Mouse (Mus musculus) lung, postnatal 0 days (tissue): ENCODE measurements around the gene Olfr316. TPM values are rescaled to one million over a fixed set of nuclear protein-coding genes. Genes with fewer than 3 reads are reported as not detected.

Experiments used
- ATAC-seq: fragments of 200-750 bp; cut with Nextera tagmentation; 2 replicates; pipeline ENCODE4 v1.8.0; 2017; ENCODE audit warnings: moderate library complexity
- DNase-seq: peaks from one replicate; pipeline ENCODE4 v3.0.0-alpha.2; 2016; ENCODE audit warnings: low spot score
- H3K27ac ChIP-seq: fragments of 300-500 bp; sonication (generic); 2 replicates; pipeline ENCODE4 v1.5.1; 2014; ENCODE audit warnings: antibody characterized with exemption, mild to moderate bottlenecking, low read length, mixed read lengths
- H3K27me3 ChIP-seq: fragments of 300-500 bp; sonication (generic); replicated peaks from 2 replicates; pipeline ENCODE4 v1.6.1; 2014; ENCODE audit warnings: low read length, mixed read lengths; ENCODE audit not compliant: insufficient read depth
- H3K36me3 ChIP-seq: fragments of 300-500 bp; sonication (generic); 2 replicates; pipeline ENCODE4 v1.6.1; 2014; ENCODE audit warnings: low read length, mixed read lengths; ENCODE audit not compliant: insufficient read depth
- H3K4me1 ChIP-seq: fragments of 300-500 bp; sonication (generic); 2 replicates; pipeline ENCODE4 v1.6.1; 2014; ENCODE audit warnings: antibody characterized with exemption, low read depth, low read length, mixed read lengths; ENCODE audit not compliant: insufficient read depth
- H3K4me2 ChIP-seq: fragments of 300-500 bp; sonication (generic); replicated peaks from 2 replicates; pipeline ENCODE4 v1.6.1; 2014; ENCODE audit warnings: low read depth, mild to moderate bottlenecking, low read length, moderate library complexity, mixed read lengths
- H3K4me3 ChIP-seq: fragments of 300-500 bp; sonication (generic); 2 replicates; pipeline ENCODE4 v1.5.1; 2014; ENCODE audit warnings: low read depth, low read length
- H3K9ac ChIP-seq: fragments of 300-500 bp; sonication (generic); replicated peaks from 2 replicates; pipeline ENCODE4 v1.6.1; 2014; ENCODE audit warnings: low read depth, mild to moderate bottlenecking
- H3K9me3 ChIP-seq: fragments of 300-500 bp; sonication (generic); 2 replicates; pipeline ENCODE4 v1.6.1; 2016; ENCODE audit warnings: low read length, mixed read lengths
- CTCF ChIP-seq: IDR thresholded peaks from 2 replicates; pipeline ENCODE4 v1.5.1; 2016; ENCODE audit warnings: antibody characterized with exemption, mild to moderate bottlenecking
- EP300 ChIP-seq: IDR thresholded peaks from 2 replicates; pipeline ENCODE4 v1.6.1; 2016; ENCODE audit warnings: antibody characterized with exemption, mild to moderate bottlenecking, control low read depth
- WGBS: fragments of 180-500 bp; shearing (Covaris S2); extraction: QIAGEN DNeasy Blood & Tissue Kit; methylation state at CpG from one replicate; pipeline ENCODE4 v1.1.7; 2014; 5-methylcytosine and 5-hydroxymethylcytosine counted together
- polyA plus RNA-seq: library from polyadenylated mRNA; unstranded; fragments of >200 nt; fragmentation: Nextera tagmentation; extraction: Ambion mirVana; gene quantifications from 2 replicates; pipeline ENCODE4 v1.2.1, GENCODE M21; 2015

Gene Olfr316
- polyA plus RNA-seq, 1 experiment from 2014 or later: not detected

- ATAC-seq (no peak), DNase-seq (peak; percentile 44)
- Histone ChIP-seq H3K9ac (no peak overlapping the region), H3K4me3 (no peak overlapping the region), H3K4me2 (no peak overlapping the region), H3K9me3 (no peaks in the 10 kb centered on the region), H3K27me3 (no peaks in the 10 kb centered on the region), H3K36me3 (no peaks in the 10 kb centered on the region), H3K27ac (no peak overlapping the region), H3K4me1 (no peaks in the 10 kb centered on the region)
- 24% methylated on average over 3 of the region's 3 CpGs for WGBS
- TF ChIP-seq EP300 (no peak), CTCF (no peak)
Measured at GRCm38 (mm10) chr11:58789532-58789931, 37.0 kb downstream of the Olfr316 start.

DNA sequence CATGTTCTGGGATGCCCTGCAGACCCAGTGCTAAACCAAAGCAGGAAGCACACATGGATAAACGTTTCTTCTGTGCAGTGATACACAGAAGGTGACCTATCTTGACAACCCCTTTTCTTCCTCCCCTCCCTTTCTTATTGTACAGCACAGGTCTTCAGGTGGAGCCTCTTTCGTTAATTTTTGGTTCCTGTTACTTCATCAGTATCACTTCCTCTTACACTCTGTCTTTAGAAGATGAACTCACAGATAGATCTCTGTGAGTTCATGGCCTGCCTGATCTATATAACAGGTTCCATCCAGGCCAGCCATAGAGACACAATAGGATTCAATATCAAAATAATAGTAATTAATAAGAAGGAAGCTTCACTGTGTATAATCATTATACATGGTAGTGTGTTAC, 37.5 kb downstream of the Olfr316 start:
- Histone ChIP-seq H3K9me3 (no peaks in the 10 kb centered on the region), H3K4me2 (no peak overlapping the region), H3K27ac (no peak overlapping the region), H3K9ac (no peak overlapping the region), H3K4me3 (no peak overlapping the region), H3K36me3 (no peaks in the 10 kb centered on the region), H3K4me1 (no peaks in the 10 kb centered on the region), H3K27me3 (no peaks in the 10 kb centered on the region)
- TF ChIP-seq CTCF (no peak), EP300 (no peak)
- WGBS: 38% methylated on average over 2 of the region's 2 CpGs
- DNase-seq: no peak
- no peak for ATAC-seq

GRCm38 (mm10) chr11:58790646-58791045, 38.1 kb downstream of the Olfr316 start:
- no peak overlapping the region for H3K9ac ChIP-seq
- ATAC-seq (no peak), DNase-seq (no peak)
- 60% methylated on average over 6 of the region's 6 CpGs for WGBS
- H3K4me2 ChIP-seq: no peak overlapping the region
- no peak overlapping the region for H3K4me3 ChIP-seq
- H3K4me1 ChIP-seq: no peaks in the 10 kb centered on the region
- H3K27ac ChIP-seq: no peak overlapping the region
- no peaks in the 10 kb centered on the region for H3K9me3 ChIP-seq
- H3K36me3 ChIP-seq: no peaks in the 10 kb centered on the region
- H3K27me3 ChIP-seq: no peaks in the 10 kb centered on the region
- no peak for TF ChIP-seq CTCF
- TF ChIP-seq EP300: no peak

- WGBS: 98% methylated on average over 2 of the region's 2 CpGs
Measured at GRCm38 (mm10) chr11:58795856-58796255, 43.3 kb downstream of the Olfr316 start.

GRCm38 (mm10) chr11:58796850-58797249, 44.3 kb downstream of the Olfr316 start:
- H3K4me3 ChIP-seq: no peak overlapping the region
- no peak for DNase-seq
- no peaks in the 10 kb centered on the region for H3K27me3 ChIP-seq
- TF ChIP-seq CTCF (no peak), EP300 (no peak)
- ATAC-seq: no peak
- no peak overlapping the region for H3K4me2 ChIP-seq
- no peak overlapping the region for H3K27ac ChIP-seq
- no peak overlapping the region for H3K9ac ChIP-seq
- H3K9me3 ChIP-seq: no peaks in the 10 kb centered on the region
- H3K4me1 ChIP-seq: no peaks in the 10 kb centered on the region
- H3K36me3 ChIP-seq: no peaks in the 10 kb centered on the region
- WGBS: 59% methylated on average over 7 of the region's 7 CpGs

More at GRCm38 (mm10) chr11:58795856-58796255, 43.3 kb downstream of the Olfr316 start:
- H3K4me3 ChIP-seq: no peak overlapping the region
- H3K27me3 ChIP-seq: no peaks in the 10 kb centered on the region
- no peaks in the 10 kb centered on the region for H3K9me3 ChIP-seq
- no peaks in the 10 kb centered on the region for H3K36me3 ChIP-seq
- no peaks in the 10 kb centered on the region for H3K4me1 ChIP-seq
- no peak for DNase-seq
- H3K4me2 ChIP-seq: no peak overlapping the region
- H3K9ac ChIP-seq: no peak overlapping the region
- no peak overlapping the region for H3K27ac ChIP-seq
- no peak for ATAC-seq
- TF ChIP-seq CTCF (peak; percentile 2; the same call in 1 of the 2 replicates), EP300 (no peak)

DNA sequence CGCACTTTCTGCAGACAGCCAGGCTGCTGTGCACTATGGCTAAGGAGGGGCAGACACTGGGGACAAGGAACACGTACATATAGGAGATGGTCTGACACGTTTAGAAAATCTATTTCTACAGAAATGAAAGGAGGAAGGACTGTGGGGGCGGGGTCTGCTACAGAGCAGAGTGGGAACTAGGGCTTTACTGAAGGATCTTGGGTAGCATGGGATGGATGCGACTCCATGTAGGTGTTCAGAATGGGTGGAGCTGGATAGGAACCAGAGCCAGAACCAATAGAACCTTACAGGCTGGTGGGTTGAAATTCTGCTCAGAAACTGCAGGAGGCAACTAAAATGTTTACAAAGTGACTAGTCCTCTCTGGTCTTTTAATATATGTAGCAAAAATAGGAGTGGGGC, 47.2 kb downstream of the Olfr316 start:
- Histone ChIP-seq H3K4me1 (no peaks in the 10 kb centered on the region), H3K9me3 (no peaks in the 10 kb centered on the region), H3K27ac (no peak overlapping the region), H3K9ac (no peak overlapping the region), H3K4me2 (no peak overlapping the region), H3K4me3 (no peak overlapping the region), H3K36me3 (no peaks in the 10 kb centered on the region), H3K27me3 (no peaks in the 10 kb centered on the region)
- TF ChIP-seq EP300 (no peak), CTCF (no peak)
- 72% methylated on average over 5 of the region's 5 CpGs for WGBS
- DNase-seq (no peak), ATAC-seq (no peak)
